Mouse (Mus musculus) MN1 (cell line): ENCODE measurements at regions not wholly inside any gene's neighbourhood (a gene's known extent, or its start where the extent isn't known, plus 50 kb on each side); places are given as distances from the start of the nearest gene placed in this dataset.

Experiments
- DNase-seq: peaks from one replicate; pipeline ENCODE4 v3.0.0-alpha.2; 2016; ENCODE audit warnings: low spot score

DNA sequence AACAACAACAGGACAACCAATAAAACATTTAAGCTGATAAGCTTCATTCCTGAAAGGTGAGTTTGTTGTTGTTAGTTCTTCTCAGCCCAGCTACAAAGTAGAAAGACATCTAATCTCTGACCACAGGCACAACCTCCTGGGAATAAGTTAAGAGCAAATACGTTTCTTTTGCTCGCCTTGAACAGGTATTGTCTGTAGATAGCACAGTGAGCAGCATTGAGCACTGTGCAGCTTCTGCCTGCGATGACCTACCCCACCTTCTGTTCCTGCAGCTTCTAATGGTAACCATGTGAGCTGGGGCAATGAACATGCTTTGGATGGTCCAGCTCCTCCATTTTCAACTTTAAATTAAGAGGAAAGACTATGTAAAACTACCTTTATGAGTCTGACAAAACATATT lies 509.8 kb upstream of the Adgrl2 start:
- DNase-seq = no peak

DNA sequence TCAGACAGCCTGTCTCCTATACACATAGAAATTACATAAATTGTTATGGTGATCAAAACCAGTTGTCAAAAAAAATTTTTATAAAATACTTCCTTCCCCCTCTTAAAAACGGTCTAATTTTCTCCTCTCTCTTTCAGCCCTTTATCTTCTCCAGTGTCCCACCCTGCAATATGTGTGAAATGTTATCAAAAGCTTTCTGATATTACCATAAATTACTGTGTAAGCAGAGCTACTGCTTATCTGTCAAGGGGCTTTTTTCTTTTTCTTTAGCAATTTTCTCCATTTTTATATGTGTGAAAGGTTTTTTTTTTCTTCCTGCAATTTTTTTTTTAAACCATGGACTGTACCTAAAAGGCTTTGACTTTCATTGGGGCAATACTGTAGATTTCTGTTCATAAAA lies 508.4 kb upstream of the Adgrl2 start:
- no peak for DNase-seq

DNA sequence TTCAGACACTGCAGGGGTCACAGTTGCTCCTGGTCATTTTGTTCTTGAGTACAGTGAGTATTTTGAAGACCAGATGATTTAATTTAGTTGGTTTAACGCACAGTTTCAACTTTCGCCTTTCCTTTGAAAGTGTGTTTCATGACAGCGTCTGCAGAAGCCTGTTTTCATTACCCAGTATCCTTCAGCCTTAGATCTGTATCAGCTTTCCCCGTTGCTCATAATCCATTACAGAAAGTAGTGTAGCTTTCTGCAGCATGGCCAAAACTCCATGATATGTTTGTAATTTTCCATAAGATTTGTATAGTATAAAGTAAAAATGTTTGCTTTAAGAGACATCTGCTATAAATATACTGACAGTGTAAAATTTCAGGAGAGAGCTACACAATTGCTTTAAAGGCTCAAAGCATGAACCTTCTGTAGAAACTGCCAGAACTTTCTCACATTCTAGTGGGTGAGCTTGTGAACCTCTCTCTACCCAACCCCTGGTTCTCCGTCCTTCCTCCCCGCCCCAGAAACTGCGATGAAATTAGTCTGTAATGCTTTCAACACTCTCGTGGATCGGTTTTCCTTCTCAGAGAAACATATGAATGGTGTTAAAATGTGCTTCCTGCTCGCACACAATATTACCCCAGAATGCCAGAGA lies 506.6 kb upstream of the Adgrl2 start:
- DNase-seq = no peak

DNA sequence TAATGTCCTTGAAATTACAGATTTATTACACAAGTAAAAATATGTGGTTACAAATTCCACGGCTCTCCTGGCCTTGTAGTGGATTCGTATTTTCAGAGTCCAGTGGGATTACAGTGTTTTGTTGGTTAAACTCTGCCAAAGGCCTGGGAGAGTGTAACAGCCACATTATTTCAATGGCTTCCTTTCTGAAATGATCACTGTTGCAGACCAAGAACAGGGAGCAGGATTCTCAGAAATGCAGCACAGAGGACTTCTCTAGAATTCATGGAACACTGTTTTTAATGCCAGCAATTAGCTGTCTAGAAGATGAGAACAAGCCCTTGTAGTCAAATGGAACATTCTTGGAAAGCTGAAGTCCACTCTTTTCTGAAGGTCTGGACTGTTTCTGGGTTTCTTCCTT lies 505.8 kb upstream of the Adgrl2 start:
- DNase-seq = no peak

DNA sequence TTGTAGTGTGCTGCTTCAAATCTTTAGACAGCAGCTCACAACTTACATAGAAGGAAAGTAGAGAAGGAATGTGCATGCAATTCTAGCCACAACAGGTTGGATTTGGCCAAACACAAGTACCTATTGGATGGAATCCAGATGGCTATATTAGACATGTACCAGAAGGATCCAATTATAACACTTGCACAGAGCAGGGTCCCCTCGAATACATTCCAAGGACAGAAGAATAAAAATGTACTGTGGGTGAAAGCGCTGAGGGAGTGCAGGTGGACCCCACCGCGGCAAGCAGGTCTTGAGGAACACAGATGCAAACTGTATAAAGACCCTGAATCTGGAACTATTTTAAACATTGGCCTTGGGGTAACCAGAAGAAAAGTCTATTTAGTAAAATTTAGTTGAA lies 497.8 kb upstream of the Adgrl2 start:
- DNase-seq = no peak

DNA sequence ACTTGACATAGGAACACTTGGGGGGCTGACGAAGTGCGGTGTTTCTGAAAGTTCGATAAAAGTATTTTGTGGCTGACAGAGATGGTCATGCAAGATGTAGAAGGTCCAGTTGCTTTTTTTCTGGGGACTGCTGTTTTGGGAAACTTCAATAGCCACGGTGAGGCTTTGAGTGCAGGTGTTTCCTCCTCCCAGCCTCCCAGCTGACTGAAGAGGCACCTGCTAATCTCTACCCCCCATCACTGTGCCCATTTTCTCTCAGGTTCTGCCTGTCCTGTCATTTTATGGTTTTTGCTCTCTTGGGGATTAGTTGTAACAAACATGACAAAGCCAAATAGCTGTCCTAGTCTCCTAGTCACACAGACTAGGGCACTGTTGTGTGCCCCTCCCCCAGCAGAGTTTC lies 495.1 kb upstream of the Adgrl2 start:
- no peak for DNase-seq

DNA sequence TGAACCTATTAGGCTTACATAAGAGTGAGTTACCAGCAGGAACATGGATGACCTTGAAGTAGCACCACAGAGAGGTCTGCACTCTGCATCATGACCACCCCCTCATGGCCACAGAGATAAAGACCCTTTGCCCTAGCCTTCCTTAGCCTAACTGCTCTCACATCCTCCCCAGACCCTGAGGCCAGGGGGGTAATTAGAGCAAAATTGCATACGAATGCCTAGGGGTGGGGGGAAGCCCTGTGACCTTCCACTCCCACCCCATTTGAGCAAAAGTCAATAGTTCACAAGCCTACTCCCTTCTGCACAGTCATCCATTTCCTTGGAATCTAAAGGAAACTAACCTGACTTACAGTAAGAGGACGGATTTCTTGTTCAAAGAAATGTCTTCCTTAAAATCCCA lies 494.0 kb upstream of the Adgrl2 start:
- no peak for DNase-seq

DNA sequence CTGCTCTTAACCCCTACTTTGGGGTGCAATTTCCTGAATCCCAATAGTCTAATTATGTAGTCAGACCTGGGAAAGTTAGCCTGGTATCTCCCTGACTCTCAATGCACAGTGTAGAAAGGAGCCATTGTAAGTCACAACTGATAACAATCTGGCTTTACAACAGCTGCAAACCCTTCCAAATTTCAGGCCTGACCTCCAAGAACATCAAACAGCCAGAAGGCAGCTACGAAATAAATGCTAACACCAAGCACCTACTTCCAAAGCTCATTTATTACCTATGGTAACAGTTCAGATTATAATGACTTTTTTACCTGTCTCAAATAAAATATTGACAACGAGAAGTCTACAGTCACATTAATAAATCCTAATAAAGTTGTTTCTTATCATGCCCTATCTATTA lies 485.8 kb upstream of the Adgrl2 start:
- no peak for DNase-seq

DNA sequence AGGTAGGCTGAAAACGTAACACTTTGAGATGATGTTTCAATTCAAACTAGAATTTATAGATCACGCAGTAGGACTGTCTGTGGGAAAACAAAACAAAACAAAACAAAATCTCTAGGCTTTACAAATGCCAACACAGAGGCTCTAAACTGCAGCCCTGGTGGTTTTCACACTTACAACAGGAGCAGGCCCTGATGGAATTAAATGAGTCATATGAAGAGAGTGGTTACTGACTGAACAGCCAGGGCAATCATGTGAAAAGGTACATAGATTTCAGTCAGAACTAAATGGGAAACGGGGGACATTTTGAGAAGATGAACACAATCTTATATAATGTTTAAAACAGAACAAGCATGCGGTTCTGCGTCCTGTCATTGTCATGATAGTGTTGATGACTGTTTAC lies 476.6 kb upstream of the Adgrl2 start:
- no peak for DNase-seq

DNA sequence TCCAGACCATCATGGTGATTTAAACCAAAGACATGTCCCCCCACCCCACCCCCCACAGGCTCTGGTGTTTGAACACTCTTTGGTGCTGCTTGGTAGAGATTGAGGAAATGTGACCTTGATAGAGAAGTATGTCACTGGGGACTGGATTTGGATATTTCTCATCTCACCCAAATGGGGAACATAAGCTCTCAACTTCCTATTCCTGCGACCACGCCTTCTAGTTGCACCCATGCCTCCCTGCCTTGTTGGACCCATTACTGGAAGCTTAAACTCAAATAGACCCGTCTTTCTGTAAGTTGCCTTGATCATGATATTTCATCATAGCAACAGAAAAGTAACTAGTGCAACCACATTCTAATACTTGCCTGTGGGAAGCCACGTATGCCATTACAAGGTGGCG lies 474.2 kb upstream of the Adgrl2 start:
- DNase-seq = no peak

DNA sequence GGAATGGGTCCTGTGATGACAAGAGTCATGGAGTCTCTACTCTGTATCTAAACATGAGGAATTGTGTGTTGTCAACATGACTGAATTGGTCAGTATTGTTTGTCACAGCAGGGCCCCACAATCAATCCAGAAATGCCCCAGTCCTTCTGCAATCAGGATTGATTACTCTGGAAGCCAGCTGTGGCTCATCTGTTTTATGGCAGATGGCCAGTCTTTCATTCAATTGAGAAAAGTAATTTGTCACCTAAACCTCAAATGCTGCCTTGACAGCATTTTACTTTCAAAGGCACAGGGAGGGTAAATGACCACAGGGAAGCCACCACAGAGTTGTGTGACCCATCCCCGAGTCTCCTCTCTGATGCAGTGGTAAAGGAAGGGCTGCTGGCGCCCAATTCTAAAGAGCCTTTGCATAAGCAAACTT lies 471.8 kb upstream of the Adgrl2 start:
- DNase-seq = no peak

DNA sequence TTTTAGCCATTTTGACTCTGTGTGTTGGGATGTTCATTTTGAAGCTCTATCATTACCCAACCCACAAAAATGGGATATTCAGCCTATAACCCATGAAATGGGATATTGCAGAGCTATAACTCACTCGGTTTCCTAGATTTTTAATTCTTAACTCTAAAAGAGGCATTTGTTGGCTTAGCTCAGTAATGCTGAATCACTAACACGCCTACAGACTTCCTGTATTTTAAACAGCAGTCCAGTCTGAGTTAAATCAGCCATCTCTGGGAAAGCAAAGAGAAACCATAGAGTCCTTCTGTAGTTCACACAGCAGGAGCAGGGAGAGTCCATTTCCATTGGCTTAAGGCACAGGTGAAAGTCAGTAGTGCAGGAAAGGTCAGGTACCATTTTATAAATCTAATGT lies 471.3 kb upstream of the Adgrl2 start:
- DNase-seq = no peak

DNA sequence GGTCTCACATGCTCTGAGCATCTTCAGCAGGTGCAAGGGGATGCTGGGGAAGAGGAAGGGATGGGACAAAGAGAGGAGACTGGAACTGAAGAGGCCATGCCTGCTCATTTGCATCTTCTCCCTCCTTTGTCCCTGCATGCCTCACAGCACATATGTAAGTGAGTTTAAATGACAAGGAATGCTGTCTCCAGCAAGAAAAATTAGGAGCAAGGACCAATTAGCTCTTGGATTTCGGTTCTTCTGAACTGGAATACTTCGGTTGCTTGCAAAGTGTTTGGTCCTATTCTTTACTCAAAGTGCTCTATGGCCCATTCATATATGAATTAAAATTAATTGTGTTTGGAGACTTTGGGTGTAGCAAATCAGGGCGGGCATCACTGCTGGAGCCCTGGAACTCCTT lies 459.0 kb upstream of the Adgrl2 start:
- DNase-seq = no peak

DNA sequence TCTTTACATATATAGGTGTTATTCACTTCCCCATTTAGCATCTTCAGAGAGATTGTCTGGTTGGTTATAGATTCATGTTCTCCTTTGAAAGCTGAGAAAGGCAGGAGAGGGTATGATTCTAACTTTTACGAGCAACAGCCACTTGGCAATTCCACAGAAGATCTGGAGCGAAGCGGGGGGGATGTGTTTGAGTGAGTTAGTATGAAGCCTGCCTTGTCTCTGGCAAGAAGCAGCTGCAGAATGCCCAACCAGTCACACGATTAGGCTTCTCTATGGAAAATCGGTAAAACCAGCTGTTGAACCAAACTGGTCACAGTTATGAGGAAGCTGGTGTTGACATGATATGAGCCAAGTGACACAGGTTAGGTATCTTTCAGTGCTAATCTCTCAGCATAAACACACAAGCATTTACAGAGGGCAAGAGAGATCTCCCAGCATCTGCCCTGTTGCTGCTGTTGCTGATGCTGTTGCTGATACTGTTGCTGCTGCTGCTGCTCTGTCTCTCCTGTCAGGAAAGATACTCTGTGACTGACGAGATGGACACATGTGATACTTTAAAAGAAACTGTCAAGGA lies 455.7 kb upstream of the Adgrl2 start:
- DNase-seq = no peak

DNA sequence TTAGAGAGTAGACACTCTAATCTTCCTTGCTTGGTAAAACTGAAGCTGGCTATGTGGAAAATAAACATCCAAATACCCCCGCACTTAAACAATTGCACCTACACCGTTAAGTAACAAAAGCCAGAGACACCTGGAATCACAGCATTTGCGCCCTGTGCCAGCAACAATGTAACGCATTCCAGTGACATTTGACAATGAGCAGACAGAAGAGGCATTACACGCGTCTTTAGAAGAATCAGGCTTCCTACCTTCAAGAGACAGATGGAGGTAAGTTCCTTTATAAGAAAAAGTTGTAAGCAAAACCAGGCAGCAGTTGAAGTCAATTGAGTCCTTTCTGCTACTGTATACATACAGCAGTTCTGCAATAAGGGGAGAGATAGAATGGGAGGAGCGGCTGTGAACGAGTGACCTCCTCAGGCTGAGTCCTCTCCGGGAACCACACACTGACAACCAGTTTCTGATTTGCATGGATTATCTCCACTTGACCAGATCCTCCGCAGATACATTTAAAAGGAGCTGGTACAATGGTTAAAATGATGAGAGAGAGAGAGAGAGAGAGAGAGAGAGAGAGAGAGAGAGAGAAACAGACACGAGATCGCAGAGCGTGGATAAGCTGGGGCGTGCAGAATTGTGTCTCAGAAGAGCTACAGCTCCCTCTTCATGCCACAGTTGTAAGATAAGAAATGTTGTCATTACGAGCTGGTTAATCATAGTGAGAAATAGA lies 454.7 kb upstream of the Adgrl2 start:
- DNase-seq = no peak

DNA sequence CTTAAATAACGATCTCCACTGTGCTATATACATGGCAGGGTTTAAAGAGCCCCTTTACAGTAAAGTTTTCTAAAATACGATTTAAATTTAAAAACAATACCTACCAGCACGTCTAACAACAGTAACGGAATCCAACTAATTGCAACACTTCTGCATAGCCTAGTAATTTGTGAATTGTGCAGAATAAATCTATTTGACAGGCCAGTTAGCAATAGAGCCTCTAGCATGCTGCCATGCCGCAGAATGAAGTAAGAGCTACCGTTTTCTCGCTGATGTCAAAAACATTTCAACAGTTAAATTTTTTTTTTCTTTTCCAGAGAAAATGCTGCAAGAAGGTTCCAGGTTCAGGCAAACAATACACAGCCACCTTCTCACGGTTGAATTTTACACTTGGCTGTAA lies 454.0 kb upstream of the Adgrl2 start:
- DNase-seq = no peak

DNA sequence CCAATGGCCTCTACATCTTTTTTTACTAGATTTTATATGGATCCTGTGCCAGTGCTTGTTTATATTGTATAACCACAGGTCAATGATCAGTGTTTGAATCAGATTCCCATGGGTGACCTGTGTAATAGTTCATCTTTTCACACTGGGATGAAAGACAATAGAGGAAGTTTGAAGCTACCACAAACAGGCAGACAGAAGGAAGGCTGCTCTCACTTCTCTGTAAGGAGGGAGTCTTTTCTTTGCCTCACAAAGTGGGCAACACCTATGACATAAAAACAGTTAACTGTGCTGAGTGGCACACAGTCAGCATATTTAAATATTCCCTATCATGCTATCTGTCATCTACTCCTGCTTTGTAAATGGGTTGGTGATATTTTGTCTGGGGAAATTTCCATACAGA lies 450.9 kb upstream of the Adgrl2 start:
- DNase-seq = no peak

DNA sequence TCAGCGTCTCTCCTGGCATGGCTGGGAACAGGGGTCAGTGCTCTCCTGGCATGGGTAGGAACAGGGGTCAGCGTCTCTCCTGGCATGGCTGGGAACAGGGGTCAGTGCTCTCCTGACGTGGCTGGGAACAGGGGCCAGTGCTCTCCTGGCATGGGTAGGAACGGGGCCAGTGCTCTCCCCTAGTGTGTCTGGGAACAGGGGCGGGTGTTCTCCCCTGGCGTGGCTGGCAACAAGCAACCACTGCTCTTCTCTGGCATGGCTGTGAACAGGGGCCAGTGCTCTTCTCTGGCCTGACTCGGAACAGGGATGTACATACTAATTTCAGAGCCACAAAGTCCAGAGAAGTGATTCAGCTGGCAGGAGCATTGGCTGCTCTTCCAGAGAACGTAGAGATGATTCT lies 447.4 kb upstream of the Adgrl2 start:
- no peak for DNase-seq

DNA sequence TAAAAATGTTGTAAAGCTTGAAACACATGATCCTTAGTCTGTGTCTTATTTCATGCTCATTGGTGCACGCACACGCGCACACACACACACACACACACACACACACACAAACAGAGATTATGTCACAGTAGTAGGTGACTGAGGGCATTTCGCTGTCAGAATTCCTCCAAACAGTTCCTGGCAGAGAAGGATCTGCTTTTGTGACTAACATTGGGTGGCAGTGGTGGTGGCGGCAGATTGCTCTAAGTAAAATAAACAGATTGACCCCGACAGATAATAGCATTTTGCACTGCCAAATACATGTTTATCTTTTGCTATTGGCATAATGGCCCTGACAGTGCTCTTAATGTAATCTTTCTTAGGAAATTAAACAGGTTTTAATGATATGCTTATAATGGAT lies 446.6 kb upstream of the Adgrl2 start:
- DNase-seq = no peak

DNA sequence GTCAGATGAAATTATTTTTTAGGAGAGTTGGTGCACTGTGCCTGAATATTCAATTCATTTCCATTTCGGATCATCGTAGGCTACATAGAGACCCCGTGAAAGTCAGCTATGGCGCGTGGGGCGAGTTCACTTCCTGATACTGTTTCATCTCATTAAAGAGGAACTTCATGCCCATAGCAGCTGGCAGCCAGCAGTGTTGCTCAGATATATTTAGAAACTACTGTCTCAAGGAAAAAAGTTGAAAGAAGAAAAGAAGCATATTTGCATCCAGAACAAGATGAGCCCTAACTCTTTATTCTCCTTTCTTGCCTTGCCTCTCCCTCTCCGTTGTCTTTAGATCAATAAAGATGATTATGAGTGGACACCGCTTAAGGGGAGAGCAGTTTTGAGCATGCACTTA lies 446.1 kb upstream of the Adgrl2 start:
- DNase-seq = no peak

DNA sequence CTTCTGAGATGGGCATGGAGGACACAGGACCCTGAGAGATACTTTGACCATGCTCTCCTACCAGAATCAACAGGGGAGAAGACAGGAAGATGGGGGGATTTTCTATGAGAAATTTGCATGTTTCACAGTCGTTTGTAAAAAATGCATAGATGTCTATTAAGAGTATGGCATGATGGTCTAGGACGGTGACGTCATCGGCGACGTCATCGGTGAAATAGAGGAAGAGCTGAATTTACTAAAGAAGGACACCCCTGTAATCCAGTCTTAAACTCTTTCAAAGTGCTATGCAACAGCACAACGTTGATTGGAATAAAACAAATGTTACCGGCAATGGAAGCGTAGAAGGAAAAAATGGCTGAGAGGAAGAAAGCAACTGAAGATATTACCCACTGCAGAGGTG lies 441.4 kb upstream of the Adgrl2 start:
- DNase-seq = no peak

DNA sequence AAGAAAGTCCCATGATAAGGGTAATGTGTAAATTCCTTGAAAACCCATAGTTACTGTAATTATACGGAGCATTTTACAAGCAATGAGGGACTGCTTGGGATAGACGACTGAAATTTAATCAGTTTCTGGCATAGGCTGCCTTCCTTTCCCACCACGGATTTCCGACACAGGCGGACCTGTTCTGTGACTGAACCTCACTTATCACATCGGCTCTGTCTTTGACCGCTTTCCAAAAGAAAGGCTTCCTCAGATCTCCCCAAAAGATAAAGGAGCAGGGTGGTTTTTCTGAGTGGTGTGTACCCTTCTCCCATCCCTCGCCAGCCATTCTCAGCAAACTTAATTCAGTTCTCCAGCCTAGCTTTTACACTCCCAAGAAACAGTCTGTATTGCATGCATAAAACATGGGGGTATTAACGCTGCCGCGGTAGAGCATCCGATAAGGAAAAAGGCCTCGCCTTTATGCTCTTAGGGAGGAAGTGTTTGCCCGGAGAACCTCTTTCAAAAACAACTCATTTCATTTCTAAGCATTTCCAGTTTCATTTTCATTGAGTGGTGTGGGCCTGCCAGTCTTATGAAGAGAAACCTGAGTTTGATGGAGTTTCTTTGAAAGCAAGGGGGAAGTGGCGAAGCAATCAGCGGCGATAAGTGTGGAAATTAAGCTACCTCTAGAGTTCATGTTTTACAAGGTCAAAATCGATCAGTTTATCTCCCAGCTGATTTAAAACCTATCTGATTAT lies 435.8 kb upstream of the Adgrl2 start:
- DNase-seq = no peak

DNA sequence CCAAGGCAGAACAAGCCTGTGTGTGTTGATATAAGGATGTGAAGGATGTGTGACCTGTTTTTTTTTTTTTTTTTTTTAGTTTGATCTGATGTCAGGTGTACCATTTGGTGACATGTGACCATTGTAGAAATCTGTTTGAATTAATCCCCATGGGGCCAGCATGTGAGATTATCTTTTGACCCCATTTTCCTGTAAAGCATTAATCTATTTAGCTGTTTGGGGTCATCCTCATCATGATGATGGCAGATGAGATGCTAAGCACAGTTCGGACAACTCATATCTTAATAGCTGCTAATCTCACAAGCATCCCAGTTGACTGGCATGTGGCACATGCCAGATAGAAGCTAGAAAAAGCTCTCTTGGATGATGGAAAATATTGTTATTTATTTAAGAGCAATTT lies 434.0 kb upstream of the Adgrl2 start:
- DNase-seq = no peak
